Mouse (Mus musculus) ES-E14 (cell line): Measurements from ENCODE around the gene Trarg1.

Source experiments
- HCFC1 ChIP-seq: IDR thresholded peaks from 2 replicates; pipeline ENCODE4 v1.6.1; 2012; ENCODE audit warnings: low read length, inconsistent platforms, borderline replicate concordance; ENCODE audit not compliant: insufficient read depth
- MAFK ChIP-seq: IDR thresholded peaks from 2 replicates; pipeline ENCODE4 v1.6.1; 2014; ENCODE audit warnings: mild to moderate bottlenecking, low read depth, low read length, inconsistent platforms; ENCODE audit not compliant: insufficient read depth
- ZNF384 ChIP-seq: IDR thresholded peaks from 2 replicates; pipeline ENCODE4 v1.6.1; 2012; ENCODE audit warnings: low read depth, low read length, inconsistent platforms

GRCm38 (mm10) chr11:76709625-76710452 lies 30.2 kb downstream of the Trarg1 start:
- TF ChIP-seq HCFC1: no peak
- TF ChIP-seq ZNF384: no peak
- TF ChIP-seq MAFK: no peak
